Mouse (Mus musculus) embryonic facial prominence, embryonic 15.5 days (tissue): ENCODE results near the gene Arpc5. TPM values are rescaled to one million over a fixed set of nuclear protein-coding genes. Genes with fewer than 3 reads are reported as not detected.

Experiments
- ATAC-seq: fragments of 200-750 bp; cut with Nextera tagmentation; 2 replicates; pipeline ENCODE4 v1.8.0; 2017; ENCODE audit warnings: low read depth, moderate TSS enrichment; ENCODE audit not compliant: insufficient number of reproducible peaks, low FRiP score, low TSS enrichment
- H3K27ac ChIP-seq: fragments of 300-500 bp; sonication (generic); replicated peaks from 2 replicates; pipeline ENCODE4 v1.5.1; 2015; ENCODE audit warnings: mild to moderate bottlenecking, inconsistent platforms
- H3K27me3 ChIP-seq: fragments of 300-500 bp; sonication (generic); 2 replicates; pipeline ENCODE4 v1.6.1; 2015; ENCODE audit warnings: inconsistent platforms
- H3K36me3 ChIP-seq: fragments of 300-500 bp; sonication (generic); 2 replicates; pipeline ENCODE4 v1.6.1; 2015; ENCODE audit warnings: mild to moderate bottlenecking, inconsistent platforms
- H3K4me1 ChIP-seq: fragments of 300-500 bp; sonication (generic); 2 replicates; pipeline ENCODE4 v1.6.1; 2015; ENCODE audit warnings: inconsistent platforms
- H3K4me2 ChIP-seq: fragments of 300-500 bp; sonication (generic); replicated peaks from 2 replicates; pipeline ENCODE4 v1.6.1; 2015; ENCODE audit warnings: mild to moderate bottlenecking, inconsistent platforms
- H3K4me3 ChIP-seq: fragments of 300-500 bp; sonication (generic); replicated peaks from 2 replicates; pipeline ENCODE4 v1.5.1; 2015; ENCODE audit warnings: mild to moderate bottlenecking, inconsistent platforms
- H3K9ac ChIP-seq: fragments of 300-500 bp; sonication (generic); 2 replicates; pipeline ENCODE4 v1.6.1; 2015; ENCODE audit warnings: inconsistent platforms
- H3K9me3 ChIP-seq: fragments of 300-500 bp; sonication (generic); replicated peaks from 2 replicates; pipeline ENCODE4 v1.6.1; 2016; ENCODE audit warnings: inconsistent platforms
- WGBS: fragments of 180-500 bp; shearing (Covaris S2); methylation state at CpG from one replicate; pipeline ENCODE4 v1.1.7; 2015; 5-methylcytosine and 5-hydroxymethylcytosine counted together
- polyA plus RNA-seq: library from polyadenylated mRNA; unstranded; fragments of >200 nt; fragmentation: Nextera tagmentation; extraction: Ambion mirVana; gene quantifications from 2 replicates; pipeline ENCODE4 v1.2.1, GENCODE M21; 2015

Arpc5 gene
- polyA plus RNA-seq, 1 experiment from 2014 or later: 256 TPM

GRCm38 (mm10) chr1:152817794-152818193, 51.5 kb downstream of the Arpc5 start:
- no peaks in the 10 kb centered on the region for H3K36me3 ChIP-seq
- H3K4me3 ChIP-seq: no peak overlapping the region
- no peak overlapping the region for H3K27ac ChIP-seq
- H3K9ac ChIP-seq: no peak overlapping the region
- WGBS: 30% methylated on average over 10 of the region's 10 CpGs
- no peak for ATAC-seq
- no peaks in the 10 kb centered on the region for H3K9me3 ChIP-seq
- H3K27me3 ChIP-seq: no peaks in the 10 kb centered on the region
- H3K4me2 ChIP-seq: no peak overlapping the region
- H3K4me1 ChIP-seq: peaks cover 29% of the 10 kb centered on the region

- WGBS: 86% methylated on average over 6 of the region's 6 CpGs
- Histone ChIP-seq H3K4me1 (peaks cover 29% of the 10 kb centered on the region), H3K4me3 (no peak overlapping the region), H3K9ac (no peak overlapping the region), H3K36me3 (no peaks in the 10 kb centered on the region), H3K27me3 (no peaks in the 10 kb centered on the region), H3K4me2 (no peak overlapping the region), H3K9me3 (no peaks in the 10 kb centered on the region), H3K27ac (no peak overlapping the region)
- no peak for ATAC-seq
These were observed 53.2 kb downstream of the Arpc5 start for GRCm38 (mm10) chr1:152819558-152819957.

GRCm38 (mm10) chr1:152820911-152821695, 54.8 kb downstream of the Arpc5 start:
- no peak overlapping the region for H3K4me2 ChIP-seq
- no peak overlapping the region for H3K9ac ChIP-seq
- no peaks in the 10 kb centered on the region for H3K9me3 ChIP-seq
- no peak overlapping the region for H3K4me3 ChIP-seq
- H3K27ac ChIP-seq: no peak overlapping the region
- no peak for ATAC-seq
- WGBS: 79% methylated on average over 7 of the region's 7 CpGs
- peaks cover 19% of the 10 kb centered on the region; the same call in 1 of the 2 replicates for H3K4me1 ChIP-seq
- no peaks in the 10 kb centered on the region for H3K36me3 ChIP-seq
- H3K27me3 ChIP-seq: no peaks in the 10 kb centered on the region

- H3K9me3 ChIP-seq: no peaks in the 10 kb centered on the region
- ATAC-seq: no peak
- no peak overlapping the region for H3K9ac ChIP-seq
- H3K4me1 ChIP-seq: peaks cover 14% of the 10 kb centered on the region; the same call in 1 of the 2 replicates
- no peak overlapping the region for H3K4me2 ChIP-seq
- WGBS: 83% methylated on average over 4 of the region's 4 CpGs
- H3K36me3 ChIP-seq: no peaks in the 10 kb centered on the region
- no peak overlapping the region for H3K27ac ChIP-seq
- no peak overlapping the region for H3K4me3 ChIP-seq
- no peaks in the 10 kb centered on the region for H3K27me3 ChIP-seq
These were observed 55.4 kb downstream of the Arpc5 start for GRCm38 (mm10) chr1:152821746-152822145.

GRCm38 (mm10) chr1:152824206-152824605, 57.9 kb downstream of the Arpc5 start:
- no peak for ATAC-seq

More at GRCm38 (mm10) chr1:152824206-152824605, 57.9 kb downstream of the Arpc5 start:
- no peak overlapping the region for H3K9ac ChIP-seq
- no peaks in the 10 kb centered on the region for H3K4me1 ChIP-seq
- H3K4me3 ChIP-seq: no peak overlapping the region
- no peak overlapping the region for H3K4me2 ChIP-seq
- H3K27me3 ChIP-seq: no peaks in the 10 kb centered on the region
- WGBS: 77% methylated on average over 9 of the region's 9 CpGs
- H3K36me3 ChIP-seq: no peaks in the 10 kb centered on the region
- H3K9me3 ChIP-seq: no peaks in the 10 kb centered on the region
- H3K27ac ChIP-seq: no peak overlapping the region

Other genes with a start within 250 kb of the Arpc5 start
- gene Apobec4, start 16.0 kb upstream of the Arpc5 start, polyA plus RNA-seq: 0.34 and 0.37 TPM in 2 replicates
- 36.3 and 38.0 TPM in 2 replicates for gene Rgl1, start 191 bp upstream of the Arpc5 start, polyA plus RNA-seq
- gene Ncf2, start 33.7 kb downstream of the Arpc5 start, polyA plus RNA-seq: 6.5 and 6.7 TPM in 2 replicates
- gene Smg7, start 136.1 kb downstream of the Arpc5 start, polyA plus RNA-seq: 27.0 and 27.6 TPM in 2 replicates
- gene Nmnat2, start 188.5 kb downstream of the Arpc5 start, polyA plus RNA-seq: 2.5 and 2.8 TPM in 2 replicates